9 mouse cellular contexts compared by ENCODE assay signal in the genomic region with DNA sequence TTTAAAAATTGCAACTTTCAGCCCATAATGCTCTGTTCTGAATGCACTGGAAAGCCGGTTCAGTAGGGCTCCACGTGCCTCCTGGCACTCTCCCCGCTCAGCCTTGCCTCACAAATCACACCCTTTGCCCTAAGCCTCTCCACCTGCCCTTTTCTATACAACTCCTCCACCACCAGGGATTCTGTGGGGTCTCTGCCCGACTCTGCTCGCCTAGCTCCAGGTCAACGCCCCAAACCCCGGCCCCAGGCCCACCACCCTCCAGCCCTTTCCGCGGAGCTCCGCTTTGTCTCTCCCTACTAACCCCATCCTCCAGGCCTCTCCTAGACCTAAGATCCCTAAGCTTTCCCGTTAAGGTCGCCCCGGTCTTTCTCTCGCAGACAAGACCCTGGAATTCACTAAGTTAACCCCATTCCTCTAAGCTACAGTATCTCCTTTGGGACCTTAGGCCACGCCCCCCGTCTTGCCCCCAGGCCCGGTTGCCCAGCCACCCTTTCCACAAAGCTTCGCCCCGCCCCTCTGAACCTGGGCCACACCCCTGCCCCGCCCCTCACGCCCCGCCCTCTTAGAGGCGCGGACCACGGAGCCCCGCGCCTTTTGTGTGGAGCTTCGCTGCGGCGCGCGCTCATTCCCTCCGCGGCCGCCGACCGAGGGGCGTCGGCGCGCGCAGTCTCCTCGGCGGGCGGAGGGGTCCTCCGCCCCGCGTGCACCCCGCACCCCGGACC. TPM values are rescaled to one million over a fixed set of nuclear protein-coding genes. Genes with fewer than 3 reads are reported as not detected.
DNase-seq lines count a peak whose midpoint lies in the region; ATAC-seq and TF ChIP-seq lines count a peak whose summit lies in the region.
"Had no signal": no experiment of that assay in that cellular context is flagged by ENCODE, and none has a peak within 500 bp of the region (broad histone marks: within the 10 kb centered on the region; RNA-seq: fewer than 3 reads in every experiment).

A gene (plus strand): TSS at position 601 of the 722 bp plus-strand sequence.

- H3K4me3 ChIP-seq in erythroblast, embryonic 14.5 days (replicated peaks) = peak within 1 kb of the TSS; percentile 63
- H3K4me3 ChIP-seq in heart, embryonic 11.5 days (ENCODE audit: low read depth, low read length) = peak within 1 kb of the TSS; percentile 98
- peak within 1 kb of the TSS; percentile 100 for H3K4me3 ChIP-seq in kidney, embryonic 15.5 days (replicated peaks)
- peak within 1 kb of the TSS; percentile 96 for H3K4me3 ChIP-seq in stomach, embryonic 14.5 days (ENCODE audit: low read depth, low read length)

- H3K27ac ChIP-seq in heart, embryonic 11.5 days (ENCODE audit: low read depth, low read length) = peak within 1 kb of the TSS; percentile 64
- peak within 1 kb of the TSS; percentile 84 for H3K27ac ChIP-seq in kidney, embryonic 15.5 days
- peak within 1 kb of the TSS; percentile 66 for H3K27ac ChIP-seq in stomach, embryonic 14.5 days (ENCODE audit: low read length)

- no peak for TF ChIP-seq CTCF in brain, embryonic 14.5 days (IDR thresholded peaks at IDR 0.05; ENCODE audit: borderline replicate concordance, extremely low read depth, insufficient read depth, insufficient read length)

- peaks cover 46% of the 10 kb centered on the region for H3K27me3 ChIP-seq in erythroblast, embryonic 14.5 days (ENCODE audit: control insufficient read depth)
- no peaks in the 10 kb centered on the region for H3K27me3 ChIP-seq in heart, embryonic 11.5 days (ENCODE audit: control insufficient read depth, insufficient read depth, low read length)
- 0 out of 2 replicates have a peak, but pooled peaks cover 4% of the 10 kb centered on the region for H3K27me3 ChIP-seq in kidney, embryonic 15.5 days
- H3K27me3 ChIP-seq in stomach, embryonic 14.5 days (ENCODE audit: control insufficient read depth, insufficient read depth, low read length) = no peaks in the 10 kb centered on the region

- no peaks in the 10 kb centered on the region for H3K36me3 ChIP-seq in erythroblast, embryonic 14.5 days (ENCODE audit: control insufficient read depth)
- H3K36me3 ChIP-seq in heart, embryonic 11.5 days (ENCODE audit: control insufficient read depth, insufficient read depth, low read length) = no peaks in the 10 kb centered on the region
- H3K36me3 ChIP-seq in kidney, embryonic 15.5 days = no peaks in the 10 kb centered on the region
- H3K36me3 ChIP-seq in stomach, embryonic 14.5 days (ENCODE audit: control insufficient read depth, insufficient read depth, low read length) = no peaks in the 10 kb centered on the region
- H3K36me3 ChIP-seq: G1E had no signal

- H3K4me2 ChIP-seq in heart, embryonic 11.5 days = peak within 1 kb of the TSS; percentile 78
- peak within 1 kb of the TSS; percentile 84 for H3K4me2 ChIP-seq in kidney, embryonic 15.5 days
- peak within 1 kb of the TSS; percentile 66 for H3K4me2 ChIP-seq in stomach, embryonic 14.5 days (replicated peaks; ENCODE audit: low read depth, low read length)

- peak; percentile 62 to 63 for DNase-seq in B cell, adult 2 months
- peak; percentile 97 for DNase-seq in brain, embryonic 14.5 days (ENCODE audit: low read depth)
- peak; percentile 88 for DNase-seq in liver

- ATAC-seq in heart, embryonic 11.5 days (replicated peaks; ENCODE audit: insufficient number of reproducible peaks, low FRiP score, low TSS enrichment) = peak; percentile 91
- ATAC-seq in kidney, embryonic 15.5 days (replicated peaks; ENCODE audit: low FRiP score) = peak; percentile 93
- no peak for ATAC-seq in monocyte, adult 5-6 weeks (replicated peaks; ENCODE audit: insufficient number of reproducible peaks, low FRiP score, low TSS enrichment, poor library complexity, severe bottlenecking)
- ATAC-seq in stomach, embryonic 14.5 days (ENCODE audit: insufficient number of reproducible peaks, insufficient read depth, low FRiP score, low read depth) = peak; percentile 89

- 2% methylated on average over 39 of the region's 50 CpGs for WGBS in heart, embryonic 11.5 days (ENCODE audit: insufficient replicate concordance)
- 1% methylated on average over 49 of the region's 50 CpGs for WGBS in kidney, embryonic 15.5 days
- 2% methylated on average over 48 of the region's 50 CpGs for WGBS in stomach, embryonic 14.5 days

- H3K4me1 ChIP-seq in erythroblast, embryonic 14.5 days (ENCODE audit: control insufficient read depth) = peaks cover 6% of the 10 kb centered on the region
- peaks cover 14% of the 10 kb centered on the region for H3K4me1 ChIP-seq in heart, embryonic 11.5 days (ENCODE audit: control insufficient read depth, insufficient read depth, low read length)
- peaks cover 34% of the 10 kb centered on the region for H3K4me1 ChIP-seq in kidney, embryonic 15.5 days
- H3K4me1 ChIP-seq in stomach, embryonic 14.5 days (ENCODE audit: control insufficient read depth, insufficient read depth, low read length) = peaks cover 24% of the 10 kb centered on the region

- peak; percentile 80 for TF ChIP-seq POLR2A in brain, embryonic 14.5 days (IDR thresholded peaks at IDR 0.05; ENCODE audit: borderline replicate concordance, extremely low read depth, insufficient read depth, insufficient read length, poor library complexity, severe bottlenecking)

- H3K9ac ChIP-seq in heart, embryonic 11.5 days (ENCODE audit: low read depth, low read length) = peak within 1 kb of the TSS; percentile 95
- H3K9ac ChIP-seq in kidney, embryonic 15.5 days = peak within 1 kb of the TSS; percentile 96
- peak within 1 kb of the TSS; percentile 91 for H3K9ac ChIP-seq in stomach, embryonic 14.5 days (replicated peaks; ENCODE audit: low read depth, low read length)

- no peaks in the 10 kb centered on the region for H3K9me3 ChIP-seq in erythroblast, embryonic 14.5 days (ENCODE audit: control insufficient read depth, low read length)
- H3K9me3 ChIP-seq in heart, embryonic 11.5 days (replicated peaks; ENCODE audit: control insufficient read depth, low read length) = no peaks in the 10 kb centered on the region
- no peaks in the 10 kb centered on the region for H3K9me3 ChIP-seq in kidney, embryonic 15.5 days (replicated peaks)
- H3K9me3 ChIP-seq in stomach, embryonic 14.5 days (ENCODE audit: control insufficient read depth, low read depth, low read length) = no peaks in the 10 kb centered on the region

RNA-seq across cellular contexts. Expression of the gene that starts here (rescaled TPM):
- 432 and 459 TPM in 2 replicates for polyA plus RNA-seq in brain, embryonic 14.5 days (2012; rRNA removed)
- 1.6 and 1.9 TPM in 2 replicates for polyA plus RNA-seq in erythroblast, embryonic 14.5 days (2012)
- 49.9 and 51.0 TPM in 2 replicates for polyA plus RNA-seq in heart, embryonic 11.5 days (2014; fragmentation: Nextera tagmentation; extraction: Ambion mirVana)
- 45.3 and 47.1 TPM in 2 replicates for polyA plus RNA-seq in kidney, embryonic 15.5 days (2015; fragmentation: Nextera tagmentation; extraction: Ambion mirVana)
- 395 to 558 TPM (median 422 TPM) in 3 replicates for total RNA-seq in monocyte, adult 5-6 weeks (2017)
- 78.4 and 80.9 TPM in 2 replicates for polyA plus RNA-seq in stomach, embryonic 14.5 days (2014; fragmentation: Nextera tagmentation; extraction: Ambion mirVana)
- total RNA-seq: G1E had no signal
- polyA plus RNA-seq: G1E had no signal

Comparison
In these comparisons a context has a peak if more than half of its experiments do, and no peak if none do; other contexts are left out.
1. RNA of the gene that starts here (polyA plus RNA-seq): 432 to 459 TPM in brain, embryonic 14.5 days, 78.4 to 80.9 TPM in stomach, embryonic 14.5 days, 49.9 to 51.0 TPM in heart, embryonic 11.5 days and 45.3 to 47.1 TPM in kidney, embryonic 15.5 days; 1.6 to 1.9 TPM in erythroblast, embryonic 14.5 days; every median in the first group is over 10 times any median in the second.
2. Peak in every context shown above with its lines, with median percentiles within 50 percentile points of each other: DNase-seq, H3K4me3 ChIP-seq, H3K27ac ChIP-seq, H3K4me2 ChIP-seq and H3K9ac ChIP-seq.